Mouse (Mus musculus) frontal cortex, adult 2 months (tissue): ENCODE measurements at regions not wholly inside any gene's neighbourhood (a gene's known extent, or its start where the extent isn't known, plus 50 kb on each side); places are given as distances from the start of the nearest gene placed in this dataset.

Experiments used
- DNase-seq, 2 experiments: peaks; one replicate each; pipeline ENCODE4 v3.0.0; 2022; ENCODE audit warnings: low spot score in 1 of 2; ENCODE audit errors: extremely low spot score in 1 of 2

DNA sequence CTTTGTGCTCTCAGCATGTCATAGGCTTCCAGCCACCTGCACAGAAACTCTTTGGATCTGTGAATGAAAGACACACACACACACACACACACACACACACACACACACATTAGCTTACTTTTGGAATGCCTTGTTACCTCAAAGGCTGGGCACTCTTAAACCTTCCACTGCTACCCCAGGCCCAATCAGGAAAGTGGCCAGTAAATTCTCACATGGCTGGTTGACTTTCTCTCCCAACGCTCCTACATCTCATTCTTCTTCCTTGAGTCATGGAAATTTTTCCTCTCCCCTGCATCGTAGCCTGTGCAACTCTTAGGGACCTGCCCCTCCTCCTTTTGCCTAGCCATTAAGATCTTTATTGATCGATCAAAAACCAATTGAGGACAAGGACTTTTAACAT lies 465.3 kb upstream of the Cpeb2 start:
- DNase-seq = no peak

DNA sequence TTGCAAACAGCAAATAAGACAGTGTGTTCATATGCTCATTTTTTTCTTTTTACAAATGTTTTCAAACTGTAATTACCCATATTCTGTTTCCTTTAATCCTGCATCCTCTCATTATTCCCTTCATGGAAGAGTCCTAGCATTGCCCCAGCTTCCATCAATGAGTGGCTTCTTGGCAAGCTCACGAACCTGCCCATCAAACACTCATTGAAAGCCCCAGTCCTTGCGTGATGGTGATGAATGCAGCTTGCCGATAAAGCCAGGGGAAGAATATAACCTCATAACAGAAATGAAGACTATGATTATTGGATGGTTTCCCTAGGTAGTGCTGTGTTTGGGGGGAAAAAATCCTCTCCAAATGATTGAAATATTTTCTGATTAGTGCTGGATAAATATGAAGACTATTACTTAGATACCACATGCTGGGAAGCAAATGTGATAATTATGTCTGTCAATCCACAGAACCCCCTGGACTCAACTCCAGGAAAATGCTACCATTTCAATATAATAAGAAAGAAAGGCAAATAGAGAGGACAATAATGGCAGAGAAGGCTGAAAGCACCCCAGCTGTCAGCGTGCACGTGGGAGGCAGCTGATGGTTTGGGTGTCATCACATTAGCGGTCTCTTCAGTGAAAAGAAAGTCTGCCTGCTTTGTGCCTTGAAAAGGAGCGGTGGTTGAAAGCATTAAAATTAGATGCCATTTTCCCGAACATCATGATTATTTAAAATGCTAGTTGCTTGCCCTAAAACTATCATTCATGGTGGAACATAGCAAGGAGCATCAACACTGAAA lies 455.7 kb upstream of the Cpeb2 start:
- peak; percentile 2 to 29 for DNase-seq

DNA sequence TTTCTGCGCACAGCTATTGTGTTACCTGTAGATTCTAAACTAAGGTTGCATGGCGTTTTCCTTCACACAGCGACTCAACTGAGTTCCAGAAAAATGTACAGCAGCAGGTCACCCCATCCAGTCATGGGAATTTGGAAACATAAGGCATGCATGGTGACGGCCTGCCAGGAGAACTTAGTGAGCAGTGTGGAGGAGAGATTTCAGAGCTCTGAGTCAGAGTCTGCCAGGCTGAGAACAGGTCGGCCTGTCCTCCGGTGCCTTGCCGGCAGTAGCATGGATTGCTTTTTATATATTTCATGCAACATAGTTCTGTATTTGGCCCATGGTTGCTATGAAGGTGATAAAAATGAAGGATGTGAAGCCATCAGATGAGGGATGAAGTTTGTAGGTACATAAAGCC lies 427.0 kb upstream of the Cpeb2 start:
- peak; percentile 6 to 48 for DNase-seq
